In genomic region chr2:118901175-118902031, GRCm38 (mm10) we compare ENCODE assay signal across 7 mouse cellular contexts. TPM values are rescaled to one million over a fixed set of nuclear protein-coding genes. Genes with fewer than 3 reads are reported as not detected.
DNase-seq lines count a peak whose midpoint lies in the region; ATAC-seq lines count a peak whose summit lies in the region.

No protein-coding gene starts in this region.

- peaks cover 44% of the 10 kb centered on the region for H3K27me3 ChIP-seq in embryonic facial prominence, embryonic 11.5 days (ENCODE audit: control insufficient read depth, insufficient read depth, low read length)
- peaks cover 51% of the 10 kb centered on the region for H3K27me3 ChIP-seq in limb, embryonic 11.5 days (ENCODE audit: control insufficient read depth, insufficient read depth, low read length)
- peaks cover 38% of the 10 kb centered on the region for H3K27me3 ChIP-seq in midbrain, embryonic 14.5 days (ENCODE audit: control insufficient read depth, insufficient read depth, low read length)

- peak; percentile 84 for ATAC-seq in embryonic facial prominence, embryonic 11.5 days (replicated peaks; ENCODE audit: insufficient number of reproducible peaks, low FRiP score, low TSS enrichment, low read depth)
- peak; percentile 69 for ATAC-seq in granulocyte monocyte progenitor cell, adult 5-6 weeks (replicated peaks; ENCODE audit: poor library complexity, severe bottlenecking)
- peak; percentile 87 for ATAC-seq in limb, embryonic 11.5 days (ENCODE audit: insufficient number of reproducible peaks, low FRiP score, low TSS enrichment, low read depth)
- ATAC-seq in midbrain, embryonic 14.5 days (ENCODE audit: low FRiP score, low TSS enrichment), result peak; percentile 92

- peak overlapping the region; percentile 56 for H3K27ac ChIP-seq in embryonic facial prominence, embryonic 11.5 days (replicated peaks; ENCODE audit: low read depth, low read length)
- no peak overlapping the region for H3K27ac ChIP-seq in limb, embryonic 11.5 days (replicated peaks; ENCODE audit: low read depth, low read length)
- peak overlapping the region; percentile 88 for H3K27ac ChIP-seq in midbrain, embryonic 14.5 days (replicated peaks; ENCODE audit: low read depth, low read length)

- H3K9ac ChIP-seq in embryonic facial prominence, embryonic 11.5 days (replicated peaks; ENCODE audit: low read length), result peak overlapping the region; percentile 74
- H3K9ac ChIP-seq in limb, embryonic 11.5 days (ENCODE audit: low read length), result peak overlapping the region; percentile 74
- peak overlapping the region; percentile 83 for H3K9ac ChIP-seq in midbrain, embryonic 14.5 days (replicated peaks; ENCODE audit: low read length)

- no peaks in the 10 kb centered on the region for H3K36me3 ChIP-seq in embryonic facial prominence, embryonic 11.5 days (replicated peaks; ENCODE audit: control insufficient read depth, insufficient read depth, low read depth, low read length)
- H3K36me3 ChIP-seq in limb, embryonic 11.5 days (ENCODE audit: control insufficient read depth, insufficient read depth, low read length), result no peaks in the 10 kb centered on the region
- no peaks in the 10 kb centered on the region for H3K36me3 ChIP-seq in midbrain, embryonic 14.5 days (ENCODE audit: control insufficient read depth, insufficient read depth, low read length)

- H3K9me3 ChIP-seq in embryonic facial prominence, embryonic 11.5 days (replicated peaks; ENCODE audit: control insufficient read depth, low read length), result no peaks in the 10 kb centered on the region
- H3K9me3 ChIP-seq in limb, embryonic 11.5 days (ENCODE audit: control insufficient read depth, low read length), result no peaks in the 10 kb centered on the region
- no peaks in the 10 kb centered on the region for H3K9me3 ChIP-seq in midbrain, embryonic 14.5 days (ENCODE audit: control insufficient read depth, low read length)

- peak overlapping the region; percentile 100 for H3K4me2 ChIP-seq in embryonic facial prominence, embryonic 11.5 days (ENCODE audit: low read depth, low read length)
- peak overlapping the region; percentile 99 for H3K4me2 ChIP-seq in limb, embryonic 11.5 days (ENCODE audit: low read depth, severe bottlenecking)
- H3K4me2 ChIP-seq in midbrain, embryonic 14.5 days (ENCODE audit: low read length), result peak overlapping the region; percentile 99

- WGBS in embryonic facial prominence, embryonic 11.5 days, result under 1% methylated on average over 64 of the region's 120 CpGs
- WGBS in limb, embryonic 11.5 days, result under 1% methylated on average over 61 of the region's 120 CpGs
- 1% methylated on average over 107 of the region's 120 CpGs for WGBS in midbrain, embryonic 14.5 days

- peak; percentile 99 for DNase-seq in adrenal gland, postnatal 14 days
- peak; percentile 96 for DNase-seq in embryonic facial prominence, embryonic 11.5 days (ENCODE audit: low spot score)
- DNase-seq in kidney, adult 11 months, result peak; percentile 97
- peak; percentile 96 for DNase-seq in limb, embryonic 11.5 days (ENCODE audit: low spot score)
- DNase-seq in midbrain, embryonic 14.5 days, result peak; percentile 98
- DNase-seq in spleen, adult 18-20 months, result peak; percentile 94 to 97

- peak overlapping the region; percentile 88 for H3K4me3 ChIP-seq in embryonic facial prominence, embryonic 11.5 days (ENCODE audit: low read depth, low read length)
- H3K4me3 ChIP-seq in limb, embryonic 11.5 days (ENCODE audit: low read depth, low read length), result peak overlapping the region; percentile 84
- H3K4me3 ChIP-seq in midbrain, embryonic 14.5 days (replicated peaks; ENCODE audit: low read depth, low read length), result peak overlapping the region; percentile 88

- H3K4me1 ChIP-seq in embryonic facial prominence, embryonic 11.5 days (ENCODE audit: control insufficient read depth, insufficient read depth, low read length), result peaks cover 18% of the 10 kb centered on the region
- peaks cover 36% of the 10 kb centered on the region for H3K4me1 ChIP-seq in limb, embryonic 11.5 days (ENCODE audit: control insufficient read depth, insufficient read depth, low read length)
- peaks cover 54% of the 10 kb centered on the region for H3K4me1 ChIP-seq in midbrain, embryonic 14.5 days (ENCODE audit: control insufficient read depth, insufficient read depth, low read length)

RNA-seq across cellular contexts. Expression of gene Bahd1, which starts 1.2 kb away (rescaled TPM):
- total RNA-seq in adrenal gland, postnatal 14 days (2021), result 32.3 and 33.7 TPM in 2 replicates
- polyA plus RNA-seq in embryonic facial prominence, embryonic 11.5 days (2014; fragmentation: Nextera tagmentation; extraction: Ambion mirVana), result 1.1 and 1.2 TPM in 2 replicates
- 10.1 and 12.3 TPM in 2 replicates for total RNA-seq in granulocyte monocyte progenitor cell, adult 5-6 weeks (2014; fragmentation: Nextera tagmentation)
- total RNA-seq in granulocyte monocyte progenitor cell, adult 5-6 weeks (2017), result 4.6 and 4.8 TPM in 2 replicates
- polyA plus RNA-seq in limb, embryonic 11.5 days (2014; fragmentation: Nextera tagmentation; extraction: Ambion mirVana), result 0.84 and 0.91 TPM in 2 replicates
- 2.0 and 5.2 TPM in 2 replicates for polyA plus RNA-seq in midbrain, embryonic 14.5 days (2014; fragmentation: Nextera tagmentation; extraction: Ambion mirVana)

RNA-seq across cellular contexts. Expression of gene Chst14, which starts 24.9 kb away (rescaled TPM):
- 10.1 and 13.3 TPM in 2 replicates for total RNA-seq in adrenal gland, postnatal 14 days (2021)
- 31.8 and 32.0 TPM in 2 replicates for polyA plus RNA-seq in embryonic facial prominence, embryonic 11.5 days (2014; fragmentation: Nextera tagmentation; extraction: Ambion mirVana)
- 8.4 and 11.4 TPM in 2 replicates for total RNA-seq in granulocyte monocyte progenitor cell, adult 5-6 weeks (2014; fragmentation: Nextera tagmentation)
- total RNA-seq in granulocyte monocyte progenitor cell, adult 5-6 weeks (2017), result 1.4 and 1.5 TPM in 2 replicates
- polyA plus RNA-seq in limb, embryonic 11.5 days (2014; fragmentation: Nextera tagmentation; extraction: Ambion mirVana), result 34.9 and 35.5 TPM in 2 replicates
- polyA plus RNA-seq in midbrain, embryonic 14.5 days (2014; fragmentation: Nextera tagmentation; extraction: Ambion mirVana), result 3.0 and 7.1 TPM in 2 replicates

RNA-seq across cellular contexts. Expression of gene Ivd, which starts 39.6 kb away (rescaled TPM):
- 173 and 197 TPM in 2 replicates for total RNA-seq in adrenal gland, postnatal 14 days (2021)
- 53.7 and 62.2 TPM in 2 replicates for polyA plus RNA-seq in embryonic facial prominence, embryonic 11.5 days (2014; fragmentation: Nextera tagmentation; extraction: Ambion mirVana)
- 59.9 and 60.9 TPM in 2 replicates for total RNA-seq in granulocyte monocyte progenitor cell, adult 5-6 weeks (2014; fragmentation: Nextera tagmentation)
- total RNA-seq in granulocyte monocyte progenitor cell, adult 5-6 weeks (2017), result 34.6 and 45.3 TPM in 2 replicates
- 75.1 and 75.4 TPM in 2 replicates for polyA plus RNA-seq in limb, embryonic 11.5 days (2014; fragmentation: Nextera tagmentation; extraction: Ambion mirVana)
- 32.0 and 33.8 TPM in 2 replicates for polyA plus RNA-seq in midbrain, embryonic 14.5 days (2014; fragmentation: Nextera tagmentation; extraction: Ambion mirVana)
